Mouse (Mus musculus): ENCODE data around the gene Mef2d. TPM values are rescaled to one million over a fixed set of nuclear protein-coding genes. Genes with fewer than 3 reads are reported as not detected.

Mef2d gene
- polyA plus RNA-seq, 1 experiment, result 26.1 TPM

- 41% methylated on average over 9 of the region's 9 CpGs for WGBS
- no peak for DNase-seq (ENCODE audit: low read depth, low spot score)
These were observed 5.8 kb upstream of the Mef2d start for GRCm38 (mm10) chr3:88136346-88136745.

DNA sequence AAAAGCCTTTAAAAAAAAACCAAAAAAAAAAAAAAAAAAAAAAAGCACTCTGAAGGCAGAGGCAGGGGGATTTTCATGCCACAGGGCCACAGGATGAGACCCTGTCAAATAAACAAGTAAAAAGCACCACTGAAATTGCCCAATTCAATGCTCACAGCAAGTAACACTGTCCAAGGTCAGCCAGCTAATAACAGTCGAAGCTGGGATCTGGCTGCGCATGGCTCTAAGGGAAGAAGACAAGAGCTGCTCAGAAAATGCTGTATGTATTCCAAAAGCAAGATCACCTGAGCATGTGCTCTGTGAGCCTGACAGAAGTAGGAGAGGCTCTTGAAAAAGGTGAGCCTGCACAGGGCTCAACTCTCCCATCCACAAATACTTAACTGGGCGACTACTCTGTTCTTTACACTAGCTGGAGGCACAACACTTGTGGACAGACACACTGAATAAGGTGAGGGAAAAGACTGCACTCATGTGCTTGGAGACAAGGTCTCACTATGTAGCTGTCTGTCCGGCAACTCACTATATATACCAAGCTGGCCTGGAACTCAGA, 5.2 kb upstream of the Mef2d start:
- 81% methylated on average over 4 of the region's 4 CpGs for WGBS
- no peak for DNase-seq (ENCODE audit: low read depth, low spot score)

GRCm38 (mm10) chr3:88137821-88138220, 4.4 kb upstream of the Mef2d start:
- WGBS, result 6% methylated on average over 3 of the region's 3 CpGs
- DNase-seq (ENCODE audit: low read depth, low spot score), result no peak

DNA sequence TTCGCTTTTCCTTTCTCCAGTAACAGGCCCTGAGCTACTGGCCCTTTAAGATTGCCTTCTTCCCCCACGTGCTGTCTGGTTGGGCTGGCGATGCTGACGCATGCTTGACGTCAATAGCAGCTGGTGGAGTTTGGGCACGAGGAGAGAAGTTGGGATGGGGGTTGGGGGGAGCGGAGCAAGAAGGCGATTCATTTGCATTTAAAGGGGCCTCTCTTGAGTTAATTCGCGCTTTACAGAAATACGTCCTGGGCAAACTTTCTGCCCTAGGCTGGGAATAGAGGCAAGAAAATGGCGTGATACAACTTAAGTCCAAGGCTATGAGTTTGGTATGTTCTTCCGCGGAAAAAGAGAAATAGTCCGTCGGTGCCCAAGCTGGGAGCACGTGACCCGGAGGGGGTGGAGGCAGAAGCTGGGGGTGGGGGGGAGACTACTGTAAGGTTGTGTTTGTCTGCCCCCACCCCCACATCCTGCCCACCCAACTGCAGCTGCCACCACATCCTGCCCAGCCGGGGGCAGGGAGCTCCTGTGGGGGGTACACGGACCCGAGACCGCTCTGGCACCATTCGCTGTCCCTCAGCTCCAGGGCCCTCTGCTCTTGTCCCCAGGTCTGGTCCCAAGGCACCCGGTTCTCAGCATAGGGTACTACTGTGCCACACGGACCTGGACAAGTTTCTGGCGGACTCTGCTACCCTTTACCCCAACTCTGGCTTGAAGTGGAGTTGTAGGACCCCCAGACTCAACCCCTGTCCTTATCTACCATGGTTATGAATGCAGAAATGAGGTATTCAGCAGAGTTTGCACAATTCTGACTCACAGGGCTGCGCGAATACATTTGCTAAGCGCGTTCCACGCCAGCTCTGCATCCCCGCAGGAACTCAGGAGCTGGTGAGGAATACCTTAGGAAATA, 3.6 kb upstream of the Mef2d start:
- peak; percentile 94 for DNase-seq (ENCODE audit: low read depth, low spot score)
- WGBS, result 0% methylated on average over 32 of the region's 32 CpGs

DNA sequence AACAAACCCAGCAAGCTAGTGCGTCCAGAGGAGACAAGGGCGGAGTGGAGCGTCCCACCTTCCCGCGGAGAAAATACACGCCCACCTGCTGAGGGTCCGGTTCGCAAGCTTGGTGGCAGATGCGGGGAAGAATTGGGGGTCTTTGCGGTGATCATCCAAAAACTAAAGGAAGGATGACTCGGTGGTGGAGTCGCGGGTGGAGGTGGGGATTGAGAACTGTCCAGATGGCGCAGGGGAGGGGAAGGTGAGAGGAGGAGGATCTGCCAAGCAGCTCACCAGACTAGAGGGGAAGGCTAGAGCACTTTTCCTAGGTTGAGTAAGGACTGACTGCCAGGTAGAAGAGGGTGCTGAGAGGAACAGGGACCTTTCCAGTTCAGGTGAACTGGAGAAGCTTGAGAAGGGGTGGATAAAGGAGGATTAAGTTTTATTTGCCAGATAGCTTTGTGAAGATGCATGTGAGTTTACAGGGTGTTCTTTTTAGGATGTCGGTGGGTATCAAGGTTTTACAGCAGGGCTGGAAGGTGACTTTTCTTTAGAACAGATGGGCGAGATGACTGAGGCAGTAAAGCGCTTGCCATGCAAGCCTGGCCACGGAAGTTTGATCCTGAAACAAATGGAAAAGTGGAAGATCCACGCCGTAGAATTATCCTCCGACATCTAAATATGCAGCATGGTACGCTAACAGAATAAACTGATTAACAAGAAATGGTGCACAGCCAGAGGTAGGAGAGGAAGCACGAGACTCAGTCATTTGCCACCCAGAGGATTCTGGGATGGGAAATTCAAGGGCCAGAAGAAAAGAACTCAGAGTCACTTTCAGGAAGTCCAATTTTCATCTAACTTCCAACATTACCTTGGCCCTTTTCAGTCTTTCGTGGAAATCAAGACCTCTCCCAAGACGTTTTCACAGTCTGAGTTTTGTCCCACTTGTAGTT, 2.7 kb upstream of the Mef2d start:
- no peak for DNase-seq (ENCODE audit: low read depth, low spot score)
- WGBS, result 10% methylated on average over 25 of the region's 25 CpGs

DNA sequence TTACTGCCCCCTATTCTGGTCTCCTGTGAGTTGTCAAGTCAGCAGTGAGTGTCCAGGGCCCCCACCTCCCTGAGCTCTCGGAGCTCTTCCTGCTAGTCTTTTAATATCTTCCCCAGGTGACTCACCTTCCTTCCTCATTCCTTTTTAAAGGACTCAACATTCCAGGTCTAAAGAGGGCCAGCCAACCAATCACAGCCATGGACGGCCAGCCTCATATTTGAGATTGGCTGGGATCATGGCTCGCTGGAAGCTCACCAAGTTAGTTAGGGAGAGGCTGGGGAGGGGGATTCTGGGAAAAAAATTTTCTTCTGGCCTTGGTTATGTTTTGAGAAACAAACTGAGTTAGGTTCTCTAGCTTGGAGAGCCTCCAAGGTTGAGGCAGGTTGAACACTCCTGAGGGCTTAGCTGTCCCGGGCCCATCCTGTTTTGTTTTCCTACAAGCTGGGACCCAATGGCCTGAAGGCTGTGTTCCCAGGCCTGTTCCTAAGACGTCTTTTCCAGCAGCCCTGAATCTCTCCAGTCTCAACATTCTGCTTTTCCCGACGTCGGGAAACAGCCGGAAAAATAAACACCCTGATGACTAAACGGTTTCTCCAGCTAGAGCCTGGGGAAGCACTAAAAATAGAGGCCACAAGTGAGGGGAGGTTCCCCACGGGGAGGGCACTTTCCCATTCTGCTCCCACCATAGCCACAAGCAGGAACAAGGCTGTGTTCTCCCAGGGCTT, 1.8 kb upstream of the Mef2d start:
- peak; percentile 78 for DNase-seq (ENCODE audit: low read depth, low spot score)

GRCm38 (mm10) chr3:88140903-88141430, 1.2 kb upstream of the Mef2d start:
- 20% methylated on average over 6 of the region's 6 CpGs for WGBS
- no peak for DNase-seq (ENCODE audit: low read depth, low spot score)

More for the DNA sequence above, 1.8 kb upstream of the Mef2d start:
- WGBS, result 4% methylated on average over 11 of the region's 11 CpGs

GRCm38 (mm10) chr3:88141439-88141786, 759 bp upstream of the Mef2d start:
- DNase-seq (ENCODE audit: low read depth, low spot score), result no peak
- WGBS, result 4% methylated on average over 9 of the region's 9 CpGs

DNA sequence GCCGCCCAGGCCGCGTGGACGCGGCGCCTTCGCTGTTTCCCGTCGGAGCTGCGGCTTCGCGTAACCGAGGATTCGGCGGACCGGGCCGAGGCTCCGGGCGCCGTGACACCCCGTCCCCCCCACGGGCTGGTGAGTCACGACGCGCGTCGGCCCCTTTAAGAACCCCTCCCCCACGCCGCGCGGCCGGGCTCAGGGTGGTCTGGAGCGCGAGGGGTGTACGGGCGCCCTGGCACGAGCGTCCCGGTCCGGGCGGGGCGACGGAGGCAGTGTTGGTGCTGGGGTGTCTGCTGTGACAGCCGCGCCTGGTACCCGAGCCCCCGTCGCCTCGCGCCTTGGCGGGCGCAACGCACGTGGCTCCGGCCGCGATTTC, 359 bp downstream of the Mef2d start:
- under 1% methylated on average over 57 of the region's 57 CpGs for WGBS
- DNase-seq (ENCODE audit: low read depth, low spot score), result no peak

DNA sequence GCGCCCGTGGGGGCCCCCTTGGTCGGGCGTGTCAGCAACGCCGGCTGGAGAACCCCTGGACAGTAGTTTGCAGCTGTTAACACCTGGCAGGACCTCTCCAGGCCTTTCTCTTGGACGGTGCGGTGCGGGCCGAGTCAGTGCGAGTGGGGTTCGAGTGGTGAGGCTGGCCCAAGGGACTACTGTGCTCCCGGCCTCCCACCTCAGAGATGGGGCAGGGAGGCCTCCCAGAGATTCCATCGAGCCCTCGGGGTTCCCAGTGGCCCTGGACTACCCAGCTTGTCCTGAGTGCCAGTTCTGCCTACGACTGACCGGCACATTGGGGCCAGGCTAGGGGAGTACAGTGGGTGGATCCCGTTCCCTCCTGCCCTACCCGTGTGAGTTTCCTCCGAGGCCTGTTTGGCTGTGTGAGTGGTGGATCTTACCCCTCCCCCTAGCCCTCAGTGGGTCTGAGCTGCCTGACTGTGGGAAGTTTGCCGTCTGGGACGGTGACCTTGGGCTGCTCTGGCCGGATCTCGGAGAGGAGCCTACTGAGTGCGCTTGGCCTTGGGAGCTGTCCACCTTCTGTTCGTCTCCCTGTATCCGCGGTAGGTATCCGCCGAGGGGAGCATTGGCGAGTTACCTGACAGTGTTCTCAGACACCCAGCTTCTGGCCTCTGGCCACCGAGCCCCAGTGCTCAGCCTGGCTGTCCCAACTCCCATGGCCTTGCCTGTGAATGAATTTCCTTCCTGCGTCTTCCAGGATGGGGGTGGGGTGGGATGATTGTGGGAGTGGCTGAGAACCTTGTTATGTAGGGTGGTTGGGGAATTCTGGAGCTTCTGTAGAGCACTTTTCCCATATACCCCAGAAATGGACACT, 972 bp downstream of the Mef2d start:
- DNase-seq (ENCODE audit: low read depth, low spot score), result no peak
- under 1% methylated on average over 33 of the region's 33 CpGs for WGBS

GRCm38 (mm10) chr3:88143961-88144486, 1.9 kb downstream of the Mef2d start:
- no peak for DNase-seq (ENCODE audit: low read depth, low spot score)
- 6% methylated on average over 5 of the region's 5 CpGs for WGBS

DNA sequence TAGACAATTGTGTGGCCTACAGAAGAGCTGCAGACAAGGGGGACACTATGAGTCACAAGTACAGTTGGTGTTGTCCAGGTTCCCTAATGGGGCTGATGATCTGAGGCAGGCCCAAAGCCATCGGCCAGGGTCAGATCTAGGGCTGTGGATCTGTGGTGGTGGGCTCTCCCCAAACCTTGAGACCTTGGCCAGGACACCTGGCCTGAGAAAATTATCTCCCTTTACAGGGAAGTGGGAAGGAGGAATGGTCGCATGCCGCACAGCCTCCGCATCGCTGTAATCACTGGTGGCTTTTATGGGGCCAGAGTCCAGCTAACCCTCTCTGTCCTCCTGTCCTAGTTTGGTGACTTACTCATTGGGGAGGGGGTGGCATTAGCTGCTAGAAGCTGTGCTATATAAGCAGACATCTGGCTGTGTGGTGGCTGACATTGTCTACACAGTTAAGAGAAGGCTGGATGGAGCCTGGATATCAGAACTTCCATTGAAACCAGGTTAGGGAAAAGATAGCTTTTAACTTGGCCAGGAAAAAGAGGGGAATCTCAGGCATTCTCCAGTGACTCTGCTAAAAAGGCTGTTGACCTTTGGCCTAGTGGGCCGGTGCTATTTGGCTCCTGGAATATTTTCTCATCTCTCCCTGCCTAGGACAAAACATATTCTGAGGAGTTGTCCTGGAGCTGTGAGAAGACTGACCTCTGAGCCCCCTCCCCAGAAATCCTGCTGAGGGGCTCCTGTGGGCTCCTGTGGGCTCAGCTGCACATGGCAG, 2.7 kb downstream of the Mef2d start:
- 10% methylated on average over 6 of the region's 6 CpGs for WGBS
- no peak for DNase-seq (ENCODE audit: low read depth, low spot score)

- WGBS, result 17% methylated on average over 4 of the region's 4 CpGs
These were observed 3.2 kb downstream of the Mef2d start for GRCm38 (mm10) chr3:88145411-88145782.

GRCm38 (mm10) chr3:88145952-88146351, 3.8 kb downstream of the Mef2d start:
- no peak for DNase-seq (ENCODE audit: low read depth, low spot score)
- 18% methylated on average over 5 of the region's 5 CpGs for WGBS

More at GRCm38 (mm10) chr3:88145411-88145782, 3.2 kb downstream of the Mef2d start:
- no peak for DNase-seq (ENCODE audit: low read depth, low spot score)

DNA sequence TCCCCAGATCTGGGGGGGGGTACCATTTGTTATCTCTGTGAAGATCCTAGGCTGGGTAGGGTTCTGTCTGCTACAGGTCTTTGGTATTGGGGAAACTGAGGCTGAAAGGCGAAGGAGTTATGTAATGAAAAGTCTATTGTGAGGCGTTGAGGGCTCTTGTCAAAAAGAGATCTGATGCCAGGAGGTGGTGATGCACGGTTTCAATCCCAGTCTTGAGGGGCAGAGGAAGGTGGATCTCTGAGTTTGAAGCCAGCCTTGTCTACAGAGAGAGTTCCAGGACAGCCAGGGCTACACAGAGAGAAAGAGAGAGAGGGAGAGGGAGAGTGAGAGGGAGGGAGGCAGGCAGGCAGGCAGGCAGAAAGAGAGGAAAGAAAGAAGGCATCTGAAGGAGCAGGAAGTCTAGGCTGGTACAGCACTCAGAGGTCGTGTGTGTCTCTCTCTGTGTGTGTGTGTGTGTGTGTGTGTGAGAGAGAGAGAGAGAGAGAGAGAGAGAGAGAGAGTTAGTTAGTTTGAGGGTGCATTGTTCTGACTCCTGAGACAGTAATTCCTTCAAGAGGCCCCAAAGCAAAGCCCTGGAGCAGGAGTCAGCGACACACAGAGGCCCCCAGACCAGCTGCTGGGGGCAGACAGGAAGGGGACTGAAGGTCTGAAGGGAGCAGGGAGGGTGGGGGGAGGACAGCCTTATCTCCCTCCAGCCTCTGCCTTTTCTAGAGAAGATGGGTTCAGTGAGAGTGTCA, 4.4 kb downstream of the Mef2d start:
- WGBS, result 40% methylated on average over 5 of the region's 5 CpGs
- DNase-seq (ENCODE audit: low read depth, low spot score), result no peak

DNA sequence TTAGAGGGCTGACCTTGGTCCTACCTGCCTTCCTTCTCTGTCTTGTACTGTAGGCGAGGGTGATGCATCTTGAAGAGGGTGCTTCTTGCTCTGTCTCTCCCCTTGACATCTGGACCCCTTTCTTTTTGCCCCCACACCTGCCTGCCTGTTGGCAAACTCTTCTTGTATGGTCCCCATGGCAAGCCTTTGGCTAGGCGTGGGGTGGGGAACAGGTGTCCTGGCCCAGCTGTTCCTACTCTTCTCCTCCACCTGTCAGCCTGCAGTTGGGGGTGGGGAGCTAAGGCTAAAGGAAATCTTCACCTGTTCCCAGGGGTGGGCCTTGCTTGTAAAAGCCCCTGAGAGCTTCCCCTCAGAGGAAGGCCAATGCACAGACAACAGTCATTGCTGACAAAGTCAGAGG, 5.3 kb downstream of the Mef2d start:
- no peak for DNase-seq (ENCODE audit: low read depth, low spot score)
- 68% methylated on average over 2 of the region's 2 CpGs for WGBS

DNA sequence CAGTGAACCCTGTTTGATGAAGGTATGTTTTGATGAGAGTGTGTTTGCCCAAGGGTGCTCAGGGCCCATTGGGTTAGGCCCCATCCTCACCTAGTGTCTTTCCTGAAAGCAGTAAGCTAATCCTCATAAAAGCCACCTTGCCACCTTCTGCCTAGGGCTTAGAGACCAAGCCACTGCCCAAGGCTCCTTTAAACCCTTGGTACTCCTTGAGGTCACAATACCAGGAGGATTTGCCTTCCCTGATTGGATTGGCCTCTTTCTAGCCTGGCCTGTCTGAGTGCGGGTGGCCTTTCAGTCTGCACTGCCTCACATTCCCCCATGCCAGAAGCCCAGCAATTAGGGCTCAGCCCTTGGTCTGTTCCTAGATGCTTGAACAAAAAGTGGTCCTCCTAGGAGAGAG, 5.7 kb downstream of the Mef2d start:
- 79% methylated on average over 1 of the region's 1 CpGs for WGBS
- no peak for DNase-seq (ENCODE audit: low read depth, low spot score)

Data from large intestine, adult 2 months (tissue).